Mouse (Mus musculus) limb, embryonic 15.5 days (tissue): ENCODE data around the gene Gm49405. TPM values are rescaled to one million over a fixed set of nuclear protein-coding genes. Genes with fewer than 3 reads are reported as not detected.

Experiments
- ATAC-seq: fragments of 200-750 bp; cut with Nextera tagmentation; 2 replicates; pipeline ENCODE4 v1.8.0; 2017; ENCODE audit warnings: low read depth, moderate TSS enrichment; ENCODE audit not compliant: insufficient number of reproducible peaks, low FRiP score, low TSS enrichment
- H3K27ac ChIP-seq: fragments of 300-500 bp; sonication (generic); 2 replicates; pipeline ENCODE4 v1.5.1; 2015; ENCODE audit warnings: moderate library complexity, mild to moderate bottlenecking, inconsistent platforms
- H3K27me3 ChIP-seq: fragments of 300-500 bp; sonication (generic); 2 replicates; pipeline ENCODE4 v1.6.1; 2015; ENCODE audit warnings: inconsistent platforms
- H3K36me3 ChIP-seq: fragments of 300-500 bp; sonication (generic); 2 replicates; pipeline ENCODE4 v1.6.1; 2015; ENCODE audit warnings: inconsistent platforms
- H3K4me1 ChIP-seq: fragments of 300-500 bp; sonication (generic); 2 replicates; pipeline ENCODE4 v1.6.1; 2015; ENCODE audit warnings: inconsistent platforms
- H3K4me2 ChIP-seq: fragments of 300-500 bp; sonication (generic); 2 replicates; pipeline ENCODE4 v1.6.1; 2015; ENCODE audit warnings: mild to moderate bottlenecking, inconsistent platforms
- H3K4me3 ChIP-seq: fragments of 300-500 bp; sonication (generic); 2 replicates; pipeline ENCODE4 v1.5.1; 2015; ENCODE audit warnings: mild to moderate bottlenecking, inconsistent platforms
- H3K9ac ChIP-seq: fragments of 300-500 bp; sonication (generic); 2 replicates; pipeline ENCODE4 v1.6.1; 2015; ENCODE audit warnings: inconsistent platforms
- H3K9me3 ChIP-seq: fragments of 300-500 bp; sonication (generic); 2 replicates; pipeline ENCODE4 v1.6.1; 2016; ENCODE audit warnings: inconsistent platforms
- WGBS: fragments of 180-500 bp; shearing (Covaris S2); methylation state at CpG from one replicate; pipeline ENCODE4 v1.1.7; 2015; 5-methylcytosine and 5-hydroxymethylcytosine counted together
- polyA plus RNA-seq: library from polyadenylated mRNA; unstranded; fragments of >200 nt; fragmentation: Nextera tagmentation; extraction: Ambion mirVana; gene quantifications from 2 replicates; pipeline ENCODE4 v1.2.1, GENCODE M21; 2015

Gm49405 gene
- polyA plus RNA-seq, 1 experiment from 2014 or later = 3.3 TPM

GRCm38 (mm10) chr19:3990804-3991203 is 9.6 kb upstream of the Gm49405 start:
- no peak for ATAC-seq
- H3K36me3 ChIP-seq = no peaks in the 10 kb centered on the region
- 23% methylated on average over 6 of the region's 6 CpGs for WGBS
- no peaks in the 10 kb centered on the region; the same call in 1 of the 2 replicates for H3K27me3 ChIP-seq
- no peak overlapping the region for H3K4me3 ChIP-seq
- no peaks in the 10 kb centered on the region for H3K9me3 ChIP-seq
- H3K27ac ChIP-seq = no peak overlapping the region
- peaks cover 14% of the 10 kb centered on the region for H3K4me1 ChIP-seq
- H3K9ac ChIP-seq = no peak overlapping the region
- H3K4me2 ChIP-seq = no peak overlapping the region

- Histone ChIP-seq H3K4me1 (peaks cover 6% of the 10 kb centered on the region), H3K4me2 (no peak overlapping the region), H3K27me3 (no peaks in the 10 kb centered on the region; the same call in 1 of the 2 replicates), H3K36me3 (no peaks in the 10 kb centered on the region), H3K9me3 (no peaks in the 10 kb centered on the region), H3K4me3 (no peak overlapping the region), H3K9ac (no peak overlapping the region), H3K27ac (no peak overlapping the region)
- ATAC-seq = no peak
- 96% methylated on average over 3 of the region's 3 CpGs for WGBS
These were observed 8.9 kb upstream of the Gm49405 start for GRCm38 (mm10) chr19:3991562-3991961.

GRCm38 (mm10) chr19:3991966-3992365 is 8.5 kb upstream of the Gm49405 start:
- no peaks in the 10 kb centered on the region for H3K36me3 ChIP-seq
- WGBS = 78% methylated on average over 3 of the region's 3 CpGs
- H3K4me1 ChIP-seq = peaks cover 2% of the 10 kb centered on the region
- H3K4me2 ChIP-seq = no peak overlapping the region
- H3K9me3 ChIP-seq = no peaks in the 10 kb centered on the region
- no peak overlapping the region for H3K27ac ChIP-seq
- no peak for ATAC-seq
- H3K27me3 ChIP-seq = no peaks in the 10 kb centered on the region; the same call in 1 of the 2 replicates
- H3K4me3 ChIP-seq = no peak overlapping the region
- no peak overlapping the region for H3K9ac ChIP-seq

DNA sequence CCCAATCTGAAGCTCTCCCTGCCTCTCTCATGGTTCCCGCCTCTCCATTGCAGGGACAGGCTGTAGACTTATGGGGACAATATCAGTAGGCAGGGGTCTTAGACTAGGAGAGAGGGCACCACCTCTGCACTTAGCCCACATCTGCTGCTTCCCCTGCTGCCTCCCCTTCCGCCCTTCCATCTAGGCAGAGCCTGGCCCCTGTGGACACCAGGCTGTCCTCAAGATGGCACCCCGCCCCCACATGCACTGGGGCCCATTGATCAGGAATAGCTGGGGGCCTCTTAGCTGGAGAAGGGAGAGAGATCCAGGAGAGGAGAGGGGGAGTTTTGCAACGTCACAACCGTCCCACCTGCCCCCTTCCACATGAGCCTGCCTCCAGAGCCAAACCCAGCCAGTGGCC is 8.0 kb upstream of the Gm49405 start, which contains the start of gene Tbx10:
Gene Tbx10, plus strand, starts transcription at position 337 of the 400 bp plus-strand sequence.
- 41% methylated on average over 5 of the region's 5 CpGs for WGBS
- no peak within 1 kb of the TSS for H3K9ac ChIP-seq
- H3K4me3 ChIP-seq = no peak within 1 kb of the TSS
- no peaks in the 10 kb centered on the region for H3K36me3 ChIP-seq
- H3K27me3 ChIP-seq = no peaks in the 10 kb centered on the region; the same call in 1 of the 2 replicates
- no peaks in the 10 kb centered on the region for H3K4me1 ChIP-seq
- no peak for ATAC-seq
- no peak within 1 kb of the TSS for H3K27ac ChIP-seq
- H3K9me3 ChIP-seq = no peaks in the 10 kb centered on the region
- no peak within 1 kb of the TSS for H3K4me2 ChIP-seq

GRCm38 (mm10) chr19:3994932-3995331 is 5.5 kb upstream of the Gm49405 start:
- WGBS = 62% methylated on average over 6 of the region's 6 CpGs
- no peaks in the 10 kb centered on the region; the same call in 1 of the 2 replicates for H3K27me3 ChIP-seq
- no peak overlapping the region for H3K4me2 ChIP-seq
- H3K4me3 ChIP-seq = no peak overlapping the region
- H3K4me1 ChIP-seq = peaks cover 11% of the 10 kb centered on the region
- no peak for ATAC-seq
- no peaks in the 10 kb centered on the region for H3K36me3 ChIP-seq
- no peaks in the 10 kb centered on the region for H3K9me3 ChIP-seq
- no peak overlapping the region for H3K9ac ChIP-seq
- H3K27ac ChIP-seq = no peak overlapping the region

DNA sequence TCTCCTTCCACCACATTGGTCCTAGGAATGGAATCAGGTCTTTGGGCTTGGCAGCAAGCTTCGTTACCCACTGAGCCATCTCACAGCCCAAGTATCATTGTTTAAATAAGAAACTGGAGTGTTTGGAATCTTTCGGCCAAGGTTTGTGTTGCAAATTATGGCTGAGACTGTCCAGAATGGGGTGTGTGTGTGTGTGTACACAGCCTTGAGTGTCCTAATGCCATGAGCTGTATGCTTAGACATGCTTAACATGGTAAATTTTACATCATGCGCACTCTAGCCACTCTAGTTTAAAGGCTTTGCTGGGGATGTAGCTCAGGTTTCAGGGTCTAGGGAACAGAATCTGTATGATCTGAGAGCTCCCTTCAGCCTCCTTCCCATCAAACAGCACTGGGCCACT is 4.9 kb upstream of the Gm49405 start:
- no peak for ATAC-seq

GRCm38 (mm10) chr19:3996106-3996505 is 4.3 kb upstream of the Gm49405 start:
- H3K9me3 ChIP-seq = no peaks in the 10 kb centered on the region
- H3K4me3 ChIP-seq = no peak overlapping the region
- no peaks in the 10 kb centered on the region for H3K36me3 ChIP-seq
- no peak for ATAC-seq
- H3K9ac ChIP-seq = no peak overlapping the region
- peaks cover 16% of the 10 kb centered on the region for H3K4me1 ChIP-seq
- 64% methylated on average over 7 of the region's 7 CpGs for WGBS
- H3K4me2 ChIP-seq = no peak overlapping the region
- H3K27ac ChIP-seq = no peak overlapping the region
- no peaks in the 10 kb centered on the region; the same call in 1 of the 2 replicates for H3K27me3 ChIP-seq

More for the DNA sequence above, 4.9 kb upstream of the Gm49405 start:
- Histone ChIP-seq H3K27ac (no peak overlapping the region), H3K27me3 (no peaks in the 10 kb centered on the region; the same call in 1 of the 2 replicates), H3K4me2 (no peak overlapping the region), H3K4me1 (peaks cover 11% of the 10 kb centered on the region), H3K9ac (no peak overlapping the region), H3K4me3 (no peak overlapping the region), H3K9me3 (no peaks in the 10 kb centered on the region), H3K36me3 (no peaks in the 10 kb centered on the region)
- 75% methylated on average over 3 of the region's 3 CpGs for WGBS

GRCm38 (mm10) chr19:3996747-3997146 is 3.7 kb upstream of the Gm49405 start:
- H3K27me3 ChIP-seq = no peaks in the 10 kb centered on the region; the same call in 1 of the 2 replicates
- no peaks in the 10 kb centered on the region for H3K9me3 ChIP-seq
- H3K9ac ChIP-seq = no peak overlapping the region
- ATAC-seq = no peak
- WGBS = 79% methylated on average over 8 of the region's 8 CpGs
- peaks cover 22% of the 10 kb centered on the region for H3K4me1 ChIP-seq
- no peak overlapping the region for H3K4me3 ChIP-seq
- no peak overlapping the region for H3K27ac ChIP-seq
- no peak overlapping the region for H3K4me2 ChIP-seq
- no peaks in the 10 kb centered on the region for H3K36me3 ChIP-seq

- H3K9ac ChIP-seq = no peak overlapping the region
- ATAC-seq = no peak
- no peaks in the 10 kb centered on the region for H3K9me3 ChIP-seq
- H3K27ac ChIP-seq = no peak overlapping the region
- no peaks in the 10 kb centered on the region for H3K36me3 ChIP-seq
- H3K4me1 ChIP-seq = peaks cover 25% of the 10 kb centered on the region
- H3K27me3 ChIP-seq = no peaks in the 10 kb centered on the region; the same call in 1 of the 2 replicates
- WGBS = 53% methylated on average over 8 of the region's 8 CpGs
- no peak overlapping the region for H3K4me2 ChIP-seq
- no peak overlapping the region for H3K4me3 ChIP-seq
These were observed 3.2 kb upstream of the Gm49405 start for GRCm38 (mm10) chr19:3997231-3997630.

GRCm38 (mm10) chr19:3998335-3998734 is 2.1 kb upstream of the Gm49405 start:
- no peak for ATAC-seq
- Histone ChIP-seq H3K9me3 (no peaks in the 10 kb centered on the region), H3K36me3 (no peaks in the 10 kb centered on the region), H3K4me3 (no peak overlapping the region), H3K9ac (no peak overlapping the region), H3K4me1 (peaks cover 25% of the 10 kb centered on the region), H3K27me3 (no peaks in the 10 kb centered on the region; the same call in 1 of the 2 replicates), H3K27ac (no peak overlapping the region), H3K4me2 (no peak overlapping the region)
- 74% methylated on average over 8 of the region's 8 CpGs for WGBS

DNA sequence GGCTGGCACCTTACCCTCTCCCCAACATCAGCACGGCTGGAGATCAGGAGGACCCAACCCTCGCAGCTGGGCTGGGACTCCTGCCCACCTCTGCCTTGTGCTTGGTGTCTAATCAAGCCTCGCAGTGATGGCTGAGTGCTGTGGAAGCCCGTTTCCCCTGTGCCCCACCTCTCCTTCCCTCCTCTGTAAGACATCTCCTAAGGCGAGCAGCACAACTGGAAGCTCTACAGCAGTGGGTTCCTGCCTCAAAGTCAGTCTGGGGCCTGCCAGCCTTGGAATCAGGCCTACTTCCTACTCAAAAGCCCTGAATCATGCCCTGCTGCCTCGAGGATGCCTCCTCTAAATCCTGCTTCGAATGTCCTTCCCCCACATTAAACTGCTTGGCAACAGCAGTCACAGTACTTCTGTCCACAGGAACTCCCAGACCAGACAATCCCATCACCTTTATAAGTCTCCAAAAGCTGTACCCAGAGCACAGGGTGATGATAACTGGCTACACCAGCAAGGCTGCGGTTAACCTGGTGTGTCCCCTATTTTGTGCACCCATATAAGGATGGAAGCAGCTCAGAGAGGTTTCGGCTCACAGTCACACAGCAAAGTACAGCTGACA is 1.2 kb upstream of the Gm49405 start:
- WGBS = 82% methylated on average over 9 of the region's 9 CpGs
- H3K36me3 ChIP-seq = peaks cover 6% of the 10 kb centered on the region; the same call in 1 of the 2 replicates
- peaks cover 25% of the 10 kb centered on the region for H3K4me1 ChIP-seq
- no peaks in the 10 kb centered on the region; the same call in 1 of the 2 replicates for H3K27me3 ChIP-seq
- no peak overlapping the region for H3K9ac ChIP-seq
- no peaks in the 10 kb centered on the region for H3K9me3 ChIP-seq
- ATAC-seq = no peak
- H3K4me3 ChIP-seq = peak overlapping the region; percentile 81; the same call in 1 of the 2 replicates
- H3K4me2 ChIP-seq = peak overlapping the region; percentile 81
- peak overlapping the region; percentile 47; the same call in 1 of the 2 replicates for H3K27ac ChIP-seq

GRCm38 (mm10) chr19:4000949-4001525 is 611 bp downstream of the Gm49405 start:
- Histone ChIP-seq H3K9me3 (no peaks in the 10 kb centered on the region), H3K4me1 (peaks cover 25% of the 10 kb centered on the region), H3K4me3 (peak overlapping the region; percentile 81), H3K9ac (peak overlapping the region; percentile 93), H3K36me3 (peaks cover 17% of the 10 kb centered on the region), H3K27ac (peak overlapping the region; percentile 98), H3K4me2 (peak overlapping the region; percentile 81), H3K27me3 (no peaks in the 10 kb centered on the region)
- 15% methylated on average over 17 of the region's 17 CpGs for WGBS
- no peak for ATAC-seq
